Mouse (Mus musculus): ENCODE measurements around the gene Ccnf. TPM values are rescaled to one million over a fixed set of nuclear protein-coding genes. Genes with fewer than 3 reads are reported as not detected.

The Ccnf gene
- 34.5 and 38.0 TPM in 2 replicates for total RNA-seq (2012; rRNA removed)
- polyA plus RNA-seq (2012; ENCODE audit: insufficient read depth in 1 of 2, insufficient read length in 2 of 2, low read depth in 1 of 2, low replicate concordance in 2 of 2, missing spikeins in 1 of 2), result 10 to 100 TPM in 1 of 2 experiments, not detected in 1; 73.9 TPM

DNA sequence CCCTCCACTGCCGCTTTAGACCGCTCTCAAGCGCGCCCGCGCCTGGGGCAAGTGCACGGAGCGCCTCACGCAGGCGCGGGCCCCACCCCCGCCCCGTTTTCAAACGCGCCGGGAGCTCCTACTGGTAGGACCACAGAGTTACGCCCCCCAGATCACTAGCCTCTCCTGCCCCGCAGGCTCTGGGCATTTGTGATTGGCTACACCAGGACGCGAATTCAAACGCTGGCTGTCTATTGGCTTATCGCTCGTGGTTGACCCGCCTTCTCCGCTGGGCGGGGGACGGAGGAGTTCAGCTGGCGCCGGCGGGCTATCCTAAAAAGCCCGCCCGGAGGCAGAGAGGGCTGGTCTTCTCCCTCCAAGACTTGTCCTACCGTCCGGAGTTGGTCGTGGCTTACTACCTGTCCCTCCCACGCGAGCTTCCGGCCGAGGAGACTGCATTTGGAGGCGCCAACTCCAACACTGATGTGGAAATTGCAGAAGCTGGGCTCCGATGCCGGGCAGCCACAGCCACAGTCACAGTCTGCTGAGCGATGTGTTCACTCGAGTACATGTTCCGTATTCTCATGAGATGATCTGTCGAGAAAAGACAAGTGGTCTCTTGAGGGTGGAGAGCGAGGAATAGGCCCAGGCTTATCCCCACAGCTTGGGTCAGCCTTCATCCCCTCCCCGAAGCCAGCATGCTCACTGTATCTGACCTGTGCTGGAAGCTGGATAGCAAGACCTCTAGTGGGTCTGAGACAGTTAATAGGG lies at the start of gene Ccnf:
TSS of gene Ccnf (minus strand) at position 165 of the 750 bp plus-strand sequence.
- Histone ChIP-seq H3K27me3 (ENCODE audit: control insufficient read depth in 1 of 2, insufficient read depth in 2 of 2, low read length in 2 of 2) (no peaks in the 10 kb centered on the region), H3K9me3 (replicated peaks; ENCODE audit: insufficient read depth, low read length) (no peaks in the 10 kb centered on the region), H3K4me3 (ENCODE audit: control insufficient read depth in 1 of 2, insufficient read depth in 1 of 2, low read depth in 2 of 2, low read length in 2 of 2) (peak within 1 kb of the TSS; percentile 90 to 92), H3K36me3 (ENCODE audit: control insufficient read depth in 1 of 2, insufficient read depth in 2 of 2, low read length in 2 of 2) (peaks cover 8 to 14% of the 10 kb centered on the region in 2 experiments), H3K79me2 (ENCODE audit: control insufficient read depth, insufficient read depth, low read length, poor library complexity) (peaks cover 21% of the 10 kb centered on the region), H3K27ac (ENCODE audit: control insufficient read depth, low read depth, low read length) (peak within 1 kb of the TSS; percentile 80), H3K9ac (ENCODE audit: control insufficient read depth, low read depth, low read length, poor library complexity, severe bottlenecking) (peak within 1 kb of the TSS; percentile 91), H3K4me1 (ENCODE audit: control insufficient read depth in 1 of 2, insufficient read depth in 2 of 2, low read length in 2 of 2) (peaks cover 0 to 7% of the 10 kb centered on the region in 2 experiments; a peak in 2 of 4 replicates)
- peak; percentile 99 for DNase-seq (ENCODE audit: low read depth, low spot score)
- TF ChIP-seq ZNF384 (IDR thresholded peaks at IDR 0.05; ENCODE audit: low read depth, low read length) (no peak), CTCF (IDR thresholded peaks at IDR 0.05 in 2 of 3, conservative IDR thresholded peaks at IDR 0.05 in 1 of 3; ENCODE audit: control insufficient read depth in 1 of 3, insufficient read depth in 1 of 3, low read depth in 2 of 3, low read length in 3 of 3, poor library complexity in 1 of 3, severe bottlenecking in 1 of 3) (no peak), MYB (IDR thresholded peaks at IDR 0.05; ENCODE audit: low read depth, low read length) (no peak), TAL1 (IDR thresholded peaks at IDR 0.05; ENCODE audit: low read length) (no peak), MYC (IDR thresholded peaks at IDR 0.05; ENCODE audit: low read depth, low read length) (0 out of 2 replicates have a peak, but pooled peaks have one; percentile 34), USF1 (IDR thresholded peaks at IDR 0.05; ENCODE audit: low read depth, low read length) (no peak), TCF12 (IDR thresholded peaks at IDR 0.05; ENCODE audit: low read depth, low read length) (peak; percentile 66; the same call in 1 of the 2 replicates), GATA1 (IDR thresholded peaks at IDR 0.05; ENCODE audit: low read depth, low read length) (no peak), POLR2AphosphoS2 (IDR thresholded peaks at IDR 0.05; ENCODE audit: low read length) (peak; percentile 91), UBTF (IDR thresholded peaks at IDR 0.05; ENCODE audit: borderline replicate concordance, insufficient read depth, low read depth, low read length) (no peak), BHLHE40 (IDR thresholded peaks at IDR 0.05; ENCODE audit: borderline replicate concordance, low read depth, low read length) (no peak), SIN3A (IDR thresholded peaks at IDR 0.05; ENCODE audit: low read length) (peak; percentile 70), MAFK (IDR thresholded peaks at IDR 0.05; ENCODE audit: borderline replicate concordance, low read depth, low read length) (no peak), USF2 (IDR thresholded peaks at IDR 0.05; ENCODE audit: borderline replicate concordance in 1 of 2, insufficient read depth in 1 of 2, low read depth in 1 of 2, low read length in 2 of 2) (no peak), KAT2A (conservative IDR thresholded peaks at IDR 0.05; ENCODE audit: low read depth, low read length) (no peak; the same call in 1 of the 2 replicates), CHD2 (IDR thresholded peaks at IDR 0.05; ENCODE audit: low read length) (no peak), GABPA (IDR thresholded peaks at IDR 0.05; ENCODE audit: low read depth, low read length) (no peak), MXI1 (IDR thresholded peaks at IDR 0.05; ENCODE audit: low read depth, low read length) (no peak; the same call in 1 of the 2 replicates), MEF2A (IDR thresholded peaks at IDR 0.05; ENCODE audit: extremely low read depth, insufficient replicate concordance, low read depth, low read length, poor library complexity, severe bottlenecking) (no peak), ZMIZ1 (IDR thresholded peaks at IDR 0.05; ENCODE audit: low read depth, low read length) (peak; percentile 84), POLR2AphosphoS5 (IDR thresholded peaks at IDR 0.05; ENCODE audit: borderline replicate concordance, low read depth, low read length) (no peak), HCFC1 (IDR thresholded peaks at IDR 0.05; ENCODE audit: low read depth, low read length) (peak; percentile 68), ZC3H11A (IDR thresholded peaks at IDR 0.05; ENCODE audit: low read depth, low read length) (no peak), MAX (IDR thresholded peaks at IDR 0.05; ENCODE audit: low read length) (no peak), CHD1 (IDR thresholded peaks at IDR 0.05; ENCODE audit: low read depth, low read length) (no peak), SMC3 (IDR thresholded peaks at IDR 0.05; ENCODE audit: low read depth, low read length) (no peak), RCOR1 (IDR thresholded peaks at IDR 0.05; ENCODE audit: low read depth, low read length) (no peak), NRF1 (IDR thresholded peaks at IDR 0.05; ENCODE audit: insufficient read depth, low read depth, low read length, poor library complexity, severe bottlenecking) (peak; percentile 92), TBP (IDR thresholded peaks at IDR 0.05; ENCODE audit: low read depth, low read length) (peak; percentile 83), POLR2A (IDR thresholded peaks at IDR 0.05; ENCODE audit: control insufficient read depth in 1 of 2, insufficient read depth in 1 of 2, low read depth in 1 of 2, low read length in 2 of 2, poor library complexity in 1 of 2) (peak; percentile 90 to 92), RAD21 (IDR thresholded peaks at IDR 0.05; ENCODE audit: low read depth, low read length) (no peak), ELF1 (IDR thresholded peaks at IDR 0.05; ENCODE audit: low read depth, low read length) (no peak), NELFE (IDR thresholded peaks at IDR 0.05; ENCODE audit: low read depth, low read length) (peak; percentile 94), JUND (IDR thresholded peaks at IDR 0.05; ENCODE audit: low read depth, low read length) (no peak), ETS1 (IDR thresholded peaks at IDR 0.05; ENCODE audit: low read depth, low read length) (no peak), MAZ (IDR thresholded peaks at IDR 0.05; ENCODE audit: low read depth, low read length) (peak; percentile 93)
